Mouse (Mus musculus): ENCODE data around the gene Arhgap15. TPM values are rescaled to one million over a fixed set of nuclear protein-coding genes. Genes with fewer than 3 reads are reported as not detected.

Arhgap15 gene
- total RNA-seq, 2 experiments from 2014 or later, result 10.6 to 11.0 TPM

DNA sequence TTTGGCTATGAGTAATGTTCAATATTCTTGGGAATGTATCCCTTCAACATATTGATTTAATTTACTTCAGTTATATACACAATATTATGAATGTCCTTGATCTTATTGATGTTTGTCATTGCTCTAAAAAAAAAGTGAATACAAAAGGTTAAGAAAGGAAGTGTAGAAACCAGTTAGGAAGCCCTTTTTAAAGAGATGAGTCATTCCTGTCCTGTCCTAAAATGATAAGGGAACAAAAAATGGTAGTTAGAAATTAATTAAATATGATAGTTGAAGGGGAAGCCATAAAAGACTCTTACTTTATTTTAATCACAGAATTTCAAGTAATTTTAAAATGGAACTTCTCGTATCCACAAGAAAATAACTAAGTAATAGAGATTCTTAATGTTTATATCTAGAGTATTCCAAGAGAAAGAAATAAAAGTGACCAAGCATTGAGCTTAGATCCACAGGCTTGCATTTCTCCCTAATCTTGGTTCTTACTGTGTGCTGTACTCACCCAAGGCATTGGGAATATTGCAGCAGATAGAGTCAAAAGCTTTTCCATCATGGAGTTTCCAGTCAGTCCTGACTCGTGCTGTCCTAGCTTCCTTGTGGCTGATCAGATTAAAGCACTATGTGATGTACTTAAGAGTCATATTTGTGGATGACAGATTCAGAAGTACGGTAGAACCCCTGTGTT lies 291.0 kb downstream of the Arhgap15 start:
- DNase-seq, result no peak

DNA sequence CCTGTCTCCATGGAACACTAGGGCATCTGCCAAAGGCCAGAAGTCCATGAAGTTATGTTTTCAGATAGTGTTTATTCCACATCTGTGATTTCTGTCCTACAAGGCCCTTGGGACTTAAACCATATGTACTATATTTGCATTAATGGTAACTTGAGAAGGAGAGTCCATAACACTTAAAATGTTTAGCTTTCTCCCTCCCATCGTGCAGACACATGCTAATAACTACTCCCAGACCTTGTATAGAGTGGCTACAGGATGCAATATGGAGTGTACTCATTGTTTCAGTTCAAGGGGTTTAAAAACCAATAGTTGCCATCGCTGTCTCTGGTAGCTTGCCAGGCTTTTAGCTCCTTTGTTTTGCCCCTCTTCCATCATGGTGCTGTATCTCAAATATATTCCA lies 295.5 kb downstream of the Arhgap15 start:
- DNase-seq, result no peak

DNA sequence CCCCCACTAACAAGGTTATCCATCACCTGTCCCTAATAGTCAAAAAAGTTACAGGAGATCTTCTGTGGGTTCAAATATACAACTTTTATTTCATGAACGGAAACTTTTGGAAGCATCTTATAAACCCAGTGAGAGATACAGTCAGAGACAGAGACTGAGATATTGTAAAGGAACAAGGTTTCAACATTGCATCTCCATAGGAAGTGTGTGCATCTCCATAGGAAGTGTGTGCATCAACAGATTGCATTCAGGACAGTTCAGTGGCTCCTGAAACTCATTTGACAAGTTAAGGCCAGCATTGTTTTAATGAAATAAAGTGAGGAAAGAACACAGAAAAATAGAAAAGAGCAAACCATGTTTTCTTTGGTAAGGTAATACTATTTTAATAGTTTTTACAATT lies 296.0 kb downstream of the Arhgap15 start:
- DNase-seq, result no peak

DNA sequence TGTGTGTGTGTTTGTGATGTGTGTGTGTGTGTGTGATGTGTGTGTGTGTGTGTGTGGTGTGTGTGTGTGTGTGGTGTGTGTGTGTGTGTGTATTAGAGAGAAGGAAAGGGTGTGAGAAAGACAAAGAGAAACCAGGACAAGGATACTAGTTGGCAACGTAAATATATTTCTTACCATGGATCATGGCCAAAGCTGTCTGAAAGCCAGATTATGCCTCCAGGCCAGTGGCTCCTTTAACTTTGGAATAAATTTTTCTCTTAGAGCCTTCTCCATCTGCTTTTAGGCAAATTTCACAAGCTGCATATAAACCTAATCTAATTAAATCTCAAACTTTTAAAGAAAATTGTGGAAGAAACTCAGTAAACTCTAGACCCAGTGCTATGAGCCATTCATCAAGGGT lies 296.6 kb downstream of the Arhgap15 start:
- no peak for DNase-seq

DNA sequence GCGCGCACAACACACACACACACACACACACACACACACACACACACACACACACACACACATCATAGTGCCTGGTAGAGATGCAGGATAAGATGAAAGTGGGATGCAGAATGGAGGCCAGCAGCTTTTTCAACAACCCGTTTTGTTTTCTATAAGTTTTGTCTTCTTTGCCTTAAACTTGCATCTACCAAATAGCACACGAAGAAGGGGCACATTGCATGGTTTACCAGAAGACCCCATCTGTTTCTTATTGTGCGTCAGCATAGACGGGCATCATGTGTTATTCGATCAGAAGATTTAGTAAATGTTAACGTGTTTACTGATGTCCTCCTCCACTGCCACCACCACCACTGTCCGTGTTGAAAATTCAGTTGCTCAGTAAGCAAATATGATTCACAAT lies 311.7 kb downstream of the Arhgap15 start:
- no peak for DNase-seq

DNA sequence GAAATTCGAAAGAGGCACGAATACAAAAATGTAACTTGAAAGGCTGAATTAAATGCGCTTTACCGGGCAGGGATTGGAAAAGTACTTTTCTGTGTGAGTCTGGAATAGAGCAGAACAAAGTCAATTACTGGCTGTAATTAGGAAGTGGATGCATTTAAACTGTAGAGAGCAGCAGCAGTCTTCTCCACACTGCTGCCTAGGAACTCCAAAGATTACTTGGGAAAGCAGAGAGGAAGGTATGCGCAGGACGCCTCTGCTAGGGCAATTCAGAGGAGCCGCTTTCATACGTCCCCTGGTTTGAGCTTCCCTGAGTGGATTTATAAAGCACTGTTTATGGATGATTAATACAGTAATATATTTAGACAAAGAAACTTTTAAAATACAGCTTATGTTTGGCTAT lies 312.1 kb downstream of the Arhgap15 start:
- peak in 1 of 2 experiments; percentile 7 for DNase-seq

DNA sequence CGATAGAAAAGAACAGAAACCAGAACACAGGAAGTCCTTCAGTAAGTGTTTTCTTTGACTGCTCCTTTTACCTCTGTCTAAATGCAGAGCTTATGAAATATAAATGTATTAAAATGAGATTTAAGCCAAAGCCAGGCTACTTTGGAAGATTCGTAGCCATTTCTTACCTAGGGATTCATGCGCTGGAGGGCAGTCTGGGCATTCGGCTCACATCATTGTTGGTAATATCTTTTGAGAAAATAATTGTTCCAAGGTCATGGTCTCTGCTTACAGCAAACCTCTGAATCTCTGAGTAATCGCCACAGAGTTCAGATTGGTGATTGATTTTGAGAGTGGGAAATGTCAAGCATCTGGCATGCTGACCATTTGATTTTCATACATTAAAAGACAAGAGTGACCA lies 316.4 kb downstream of the Arhgap15 start:
- DNase-seq, result no peak

DNA sequence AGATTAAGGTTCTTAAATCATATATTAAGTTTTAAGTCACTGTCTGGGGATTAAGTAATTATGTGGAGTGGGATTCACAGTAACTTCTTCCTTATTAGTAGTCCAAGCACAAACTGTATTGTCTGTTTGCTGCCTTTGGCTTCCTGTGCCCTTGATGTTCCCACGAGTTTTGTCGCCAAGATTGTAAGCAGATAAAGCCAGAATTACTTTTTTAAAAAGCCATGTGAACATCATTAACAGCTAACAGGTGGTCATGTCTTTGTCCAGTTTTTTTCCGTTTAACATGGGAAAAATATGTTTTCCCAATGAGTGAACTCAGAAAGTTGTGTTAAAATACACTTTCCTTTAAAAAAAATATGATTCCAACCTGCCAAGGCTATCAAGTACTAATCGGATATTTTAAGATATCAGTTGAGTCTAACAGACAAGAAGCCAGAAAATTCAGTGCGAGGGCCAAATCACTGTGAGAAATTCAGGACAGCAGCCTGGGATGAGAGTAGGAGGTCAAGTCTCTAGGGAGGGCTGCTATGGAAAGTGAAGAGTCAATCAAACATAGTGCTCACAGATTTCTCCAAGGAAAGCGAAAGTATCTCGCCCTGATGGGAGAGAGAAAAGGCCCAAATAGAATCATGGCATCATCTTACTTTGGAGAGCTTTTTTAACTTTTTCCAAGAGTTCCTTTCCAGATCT lies 319.7 kb downstream of the Arhgap15 start:
- no peak for DNase-seq

DNA sequence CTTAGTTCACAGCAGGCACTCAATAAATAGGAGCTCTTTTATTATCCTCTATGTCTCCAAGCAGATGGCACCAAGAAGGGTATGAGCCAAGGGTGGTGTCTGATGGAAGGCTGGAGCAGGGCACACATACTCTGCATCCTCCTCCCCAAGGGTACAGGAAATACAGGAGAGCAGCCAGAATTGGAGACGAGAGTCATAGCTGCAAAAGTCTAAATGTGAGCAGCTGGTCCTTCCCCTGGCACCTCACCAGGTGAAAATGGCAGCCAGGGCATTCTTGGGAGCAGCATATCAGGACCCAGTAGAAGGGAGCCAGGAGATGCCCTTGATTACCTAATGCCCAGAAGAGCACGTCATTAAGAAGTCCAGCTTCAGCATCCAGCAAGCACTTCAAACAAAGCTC lies 320.3 kb downstream of the Arhgap15 start:
- DNase-seq, result peak; percentile 16 to 17

DNA sequence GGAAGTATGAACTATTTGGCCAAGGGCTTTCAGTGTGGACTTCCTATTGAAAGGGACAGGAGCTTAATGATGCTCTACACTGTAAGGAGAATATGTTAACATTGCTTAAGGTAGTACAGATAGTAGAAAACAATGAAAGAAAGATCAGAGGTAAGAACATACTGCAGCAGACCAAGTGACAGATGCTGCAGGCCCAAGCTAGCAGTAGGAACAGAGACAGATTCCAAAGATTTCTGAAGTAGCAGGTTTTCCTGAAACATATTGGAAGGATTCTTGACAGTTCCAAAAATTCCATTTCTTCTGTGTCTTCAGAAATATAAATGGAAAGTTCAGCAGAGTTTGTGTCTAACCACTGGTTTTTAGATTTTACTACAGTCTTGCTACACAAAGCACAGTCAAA lies 327.9 kb downstream of the Arhgap15 start:
- DNase-seq, result no peak

DNA sequence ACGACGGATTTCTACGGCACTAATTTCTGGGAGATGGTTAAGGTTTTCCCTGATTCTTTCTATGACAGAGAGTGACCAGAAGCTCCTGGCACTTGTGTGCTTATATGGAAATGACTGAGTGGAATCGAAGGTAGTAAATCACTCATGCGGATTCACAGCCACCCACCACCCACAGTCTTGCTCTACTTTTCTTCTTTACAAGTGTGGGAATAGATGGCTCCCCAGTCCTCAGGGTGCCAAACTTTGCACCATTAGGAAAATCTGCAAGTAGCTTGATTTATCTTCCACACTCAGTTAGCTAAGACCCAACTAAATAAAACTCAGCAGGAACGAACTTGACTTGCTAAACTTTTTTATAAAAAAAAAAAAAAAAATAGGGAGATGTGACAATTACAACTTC lies 331.9 kb downstream of the Arhgap15 start:
- DNase-seq, result no peak

DNA sequence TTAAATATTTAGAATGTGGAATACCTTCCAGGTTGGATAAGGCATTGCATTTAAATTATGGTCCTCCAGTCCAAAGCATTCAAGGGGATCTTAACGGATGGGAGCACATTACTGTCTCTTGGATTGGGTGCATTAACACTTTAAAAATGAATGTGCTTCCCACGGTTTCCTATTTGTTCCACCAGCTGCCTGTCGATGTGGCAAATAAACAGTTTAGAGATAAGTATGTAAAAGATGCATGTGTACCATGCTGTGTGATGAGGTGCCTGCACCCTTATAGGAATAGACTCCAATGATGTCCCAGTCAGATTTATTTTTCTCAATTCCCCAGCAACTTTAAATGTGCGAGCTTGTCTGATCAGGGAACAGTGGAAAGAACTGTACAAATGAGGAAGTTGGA lies 332.6 kb downstream of the Arhgap15 start:
- no peak for DNase-seq

DNA sequence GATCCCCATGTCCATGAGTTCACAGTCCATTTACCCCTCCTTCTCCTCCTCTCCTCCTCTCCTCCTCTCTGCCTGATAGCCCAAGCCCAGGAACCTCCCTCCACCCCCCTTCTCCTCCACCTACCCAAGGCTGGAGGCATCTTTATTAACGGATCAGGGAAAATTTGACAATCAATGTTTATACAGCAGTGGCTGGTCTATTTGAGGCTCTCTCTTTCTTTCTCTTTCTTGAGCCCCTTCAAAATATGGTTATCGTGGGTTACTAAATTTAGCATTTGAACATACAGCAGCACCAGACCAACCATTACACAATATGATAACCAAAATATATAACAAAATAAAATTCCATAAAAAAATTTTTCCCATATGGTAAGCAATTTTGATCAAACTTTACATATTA lies 335.8 kb downstream of the Arhgap15 start:
- no peak for DNase-seq

DNA sequence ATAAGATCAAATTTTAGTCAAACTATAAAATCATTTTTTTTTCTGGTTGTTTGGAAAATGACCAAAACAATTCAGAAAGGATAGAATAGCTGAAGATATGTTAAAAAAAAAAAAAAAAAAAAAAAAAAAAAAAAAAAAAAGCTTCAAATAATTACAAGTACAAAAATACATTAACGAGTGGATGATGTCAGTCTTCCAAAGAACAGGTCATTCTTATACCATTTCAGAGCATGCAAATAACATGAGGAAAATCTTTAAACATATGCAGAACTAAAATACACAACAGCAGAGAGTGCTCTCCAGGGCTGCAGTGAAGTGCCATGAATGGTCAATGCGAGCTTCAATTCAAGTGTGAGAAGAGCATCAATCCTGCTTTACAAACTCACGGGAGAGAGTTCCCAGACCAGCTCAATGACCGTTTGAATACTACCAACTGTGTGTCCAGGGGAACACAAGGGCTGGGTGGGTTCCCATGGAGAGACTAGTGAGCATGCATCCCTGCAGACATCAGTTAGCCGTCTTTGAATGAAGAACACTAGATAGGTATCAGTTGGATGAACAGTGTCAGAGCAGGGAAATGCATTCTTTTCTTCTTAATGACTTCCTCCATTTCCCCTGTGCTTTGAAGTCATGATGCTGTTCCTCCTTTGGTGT lies 337.9 kb downstream of the Arhgap15 start:
- DNase-seq, result no peak

DNA sequence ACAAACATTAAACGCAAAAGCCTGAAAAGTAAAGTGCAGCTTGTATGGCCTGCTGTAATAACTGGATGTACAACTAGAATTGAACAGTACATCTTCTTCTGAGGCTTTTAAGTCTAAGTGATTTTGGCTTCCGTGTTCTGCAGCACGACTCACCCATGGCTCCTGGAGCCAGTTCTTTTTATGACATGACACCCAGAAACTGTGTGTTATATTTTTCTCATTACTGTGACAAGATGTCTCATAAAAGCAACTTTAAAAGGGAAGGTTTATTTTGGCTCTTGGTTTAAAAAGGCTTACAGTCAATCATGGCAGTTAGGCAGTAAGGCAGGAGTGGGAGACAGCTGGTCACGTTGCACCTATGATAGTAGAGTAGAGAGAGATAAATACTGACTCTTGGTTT lies 349.9 kb downstream of the Arhgap15 start:
- DNase-seq, result no peak

DNA sequence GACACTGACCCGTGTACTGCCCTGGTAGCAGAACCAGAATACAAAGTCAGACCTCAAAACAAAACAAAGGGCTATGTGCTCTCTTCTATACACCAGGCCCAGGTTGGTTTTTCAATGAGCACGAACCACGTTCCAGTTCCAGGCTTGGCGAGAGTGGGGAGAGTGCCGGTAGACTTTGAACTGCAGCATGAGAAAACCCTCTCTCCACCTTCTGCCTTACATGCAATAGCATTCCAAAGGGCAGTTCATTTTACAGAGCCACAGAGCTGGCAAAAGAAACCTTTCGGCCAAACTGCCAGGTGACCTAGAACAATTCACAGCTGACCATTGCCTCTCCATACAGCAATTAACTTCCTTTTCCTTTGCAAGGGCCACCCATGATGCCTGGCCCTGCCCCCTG lies 353.7 kb downstream of the Arhgap15 start:
- no peak for DNase-seq

DNA sequence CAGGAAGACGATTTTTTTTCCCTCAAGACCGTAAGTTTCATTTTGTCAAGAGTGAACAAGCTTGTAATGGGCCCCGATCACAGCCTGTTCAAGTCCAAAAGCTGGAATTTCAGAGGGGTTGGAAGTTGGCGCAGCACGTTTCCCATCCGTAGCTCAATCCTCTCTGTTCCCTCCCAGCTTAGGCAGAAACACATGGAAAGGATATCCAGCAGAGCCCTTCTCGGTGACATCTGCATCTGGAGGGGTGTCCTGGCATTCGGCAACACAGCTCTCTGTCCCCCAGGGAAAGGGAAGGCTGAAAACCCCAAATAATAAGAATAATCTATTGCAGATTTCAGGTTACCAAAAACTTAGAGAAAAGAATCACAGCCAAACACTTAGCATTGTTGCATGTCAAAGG lies 354.7 kb downstream of the Arhgap15 start:
- DNase-seq, result no peak

DNA sequence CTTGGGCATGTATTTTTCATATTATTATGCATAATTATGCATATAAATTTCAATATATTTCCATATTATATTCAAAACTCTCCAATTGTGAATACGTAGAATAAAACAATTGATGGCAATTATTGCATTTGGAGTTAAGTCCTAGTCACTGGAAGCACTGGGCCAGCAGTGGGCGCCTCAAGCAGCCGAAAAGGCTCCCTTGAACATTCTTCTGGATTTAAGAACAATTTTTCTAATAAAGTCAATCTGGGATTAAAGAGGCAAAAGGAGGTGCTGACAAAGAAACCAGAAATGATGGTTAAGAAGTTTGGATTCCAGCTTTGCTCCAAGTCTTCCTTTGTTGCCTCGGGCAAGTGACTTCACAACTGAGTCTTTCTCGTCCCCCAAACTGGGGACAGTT lies 355.1 kb downstream of the Arhgap15 start:
- DNase-seq, result no peak

DNA sequence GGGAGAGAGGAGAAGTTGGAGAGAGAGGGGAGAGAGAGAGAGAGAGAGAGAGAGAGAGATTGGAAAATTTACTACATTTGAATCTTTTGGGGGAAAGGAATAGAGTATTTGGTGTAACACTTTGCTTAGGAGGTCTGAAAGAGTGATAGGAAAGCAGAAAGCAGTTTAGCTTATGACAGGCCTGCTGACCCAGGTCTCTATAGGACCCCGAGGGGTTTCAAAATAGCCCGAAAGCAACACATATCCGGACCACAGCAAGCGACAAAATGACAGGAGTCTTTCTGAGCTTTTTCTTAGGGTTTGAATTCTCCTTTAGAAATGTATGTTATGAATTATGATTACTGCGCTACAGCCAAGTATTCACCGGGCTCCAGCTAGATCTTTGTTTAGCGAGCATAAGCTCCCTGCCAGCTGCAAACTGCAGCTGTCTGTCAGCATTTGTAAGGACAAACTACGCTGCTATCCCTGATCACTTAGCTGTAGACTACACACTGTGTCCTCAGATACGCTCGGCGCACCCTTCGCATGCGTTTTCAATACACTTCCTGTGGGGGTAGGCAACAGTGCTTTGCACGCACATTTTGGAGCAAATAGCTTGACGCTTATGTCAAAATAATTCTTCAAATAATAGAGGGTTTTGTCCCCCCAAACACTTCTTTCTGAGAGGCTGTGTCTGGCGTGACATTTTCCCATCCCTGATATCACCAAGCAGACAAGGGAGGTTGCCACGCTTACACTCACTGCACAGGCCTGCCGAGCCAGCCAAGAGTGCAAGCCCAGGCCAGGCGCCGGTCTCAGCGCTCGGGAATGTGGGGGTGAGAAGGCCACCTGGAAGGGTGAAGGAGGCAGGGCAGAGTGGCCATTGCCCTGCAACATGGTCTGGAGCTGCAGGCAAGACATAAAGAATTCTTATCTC lies 355.9 kb downstream of the Arhgap15 start:
- peak; percentile 27 to 31 for DNase-seq

DNA sequence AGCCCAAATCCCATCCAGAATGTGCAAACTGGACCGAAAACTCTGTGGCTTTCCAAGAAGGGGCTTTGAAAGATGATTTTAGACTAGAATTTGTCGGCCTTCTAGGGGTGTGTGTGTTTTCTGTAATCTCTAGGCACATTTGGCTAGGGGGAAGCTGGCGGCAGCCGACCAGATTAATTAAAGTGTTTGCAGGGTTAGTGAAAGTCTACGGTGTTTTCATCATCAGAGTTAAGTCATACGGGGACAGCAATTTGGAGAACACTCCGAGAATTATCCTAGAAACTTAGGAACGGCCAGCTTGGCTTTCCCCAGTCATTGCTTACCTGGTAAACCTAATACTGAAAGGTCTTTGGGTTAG lies 356.6 kb downstream of the Arhgap15 start:
- DNase-seq, result no peak

DNA sequence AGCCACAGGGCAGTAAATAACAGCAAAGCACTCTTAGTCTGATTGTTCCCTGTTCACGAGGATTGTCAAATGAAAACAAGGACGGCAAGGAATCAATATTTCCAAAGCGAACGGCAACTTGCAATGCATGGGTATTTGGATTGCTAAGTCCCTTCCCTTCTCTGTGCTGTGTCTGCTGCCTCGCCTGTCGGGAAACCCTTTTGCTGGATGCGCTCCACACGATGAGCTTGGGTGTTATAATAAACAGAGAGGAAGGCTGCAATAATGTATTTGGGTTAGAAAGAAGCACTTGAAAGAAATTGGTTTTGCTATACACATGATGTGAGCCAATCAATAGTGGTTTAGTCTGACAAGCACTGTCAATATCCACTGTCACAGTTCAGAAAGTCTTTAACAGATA lies 357.7 kb downstream of the Arhgap15 start:
- peak; percentile 8 to 17 for DNase-seq

DNA sequence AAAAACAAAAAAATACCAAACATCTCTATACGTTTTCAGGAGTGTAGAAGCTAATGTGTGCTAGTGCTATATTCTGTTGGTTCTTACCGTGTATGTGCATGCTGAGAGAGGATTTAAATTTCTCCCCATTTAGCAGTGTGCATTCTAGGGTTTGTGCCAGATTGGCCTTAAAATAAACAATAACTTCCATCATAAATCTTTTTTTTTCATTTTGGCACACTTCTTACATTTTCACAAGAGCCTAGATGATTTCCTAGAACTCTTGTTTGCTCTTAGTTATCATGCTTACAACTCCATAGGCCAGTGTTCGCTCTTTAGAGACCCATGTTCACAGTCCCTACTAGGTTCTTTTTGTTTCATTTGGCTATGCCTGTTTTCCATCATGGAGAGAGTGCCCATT lies 362.7 kb downstream of the Arhgap15 start:
- no peak for DNase-seq

Measured in layer of hippocampus, postnatal 36 days (tissue).